Mouse (Mus musculus): ENCODE results near the gene Tnnc2. TPM values are rescaled to one million over a fixed set of nuclear protein-coding genes. Genes with fewer than 3 reads are reported as not detected.

The Tnnc2 gene
- 124 TPM in 1 of 2 replicates, not detected in the other for polyA plus RNA-seq (2012; rRNA removed)

- Histone ChIP-seq H3K27ac (ENCODE audit: insufficient read depth, low read depth, low read length) (no peak within 1 kb of the TSS), H3K36me3 (ENCODE audit: control insufficient read depth, insufficient read depth, low read length) (no peaks in the 10 kb centered on the region), H3K27me3 (replicated peaks; ENCODE audit: control insufficient read depth, insufficient read depth, low read length) (no peaks in the 10 kb centered on the region), H3K4me3 (ENCODE audit: insufficient read depth, low read depth, low read length) (no peak within 1 kb of the TSS), H3K4me1 (ENCODE audit: control insufficient read depth, insufficient read depth, low read length) (peaks cover 3% of the 10 kb centered on the region; the same call in 1 of the 2 replicates)
- no peak for TF ChIP-seq CTCF (conservative IDR thresholded peaks at IDR 0.05; ENCODE audit: insufficient read depth, insufficient read length, low read depth, low read length)
- TF ChIP-seq POLR2A (IDR thresholded peaks at IDR 0.05; ENCODE audit: low read depth, low read length): no peak
- no peak for DNase-seq
- 72% methylated on average over 8 of the region's 8 CpGs for WGBS
Measured at GRCm38 (mm10) chr2:164779481-164780086, at the start of gene Tnnc2. Gene Tnnc2, minus strand, starts transcription at chr2:164779967.

- no peak for DNase-seq
- Histone ChIP-seq H3K27ac (ENCODE audit: insufficient read depth, low read depth, low read length) (no peak overlapping the region), H3K4me3 (ENCODE audit: insufficient read depth, low read depth, low read length) (no peak overlapping the region), H3K36me3 (ENCODE audit: control insufficient read depth, insufficient read depth, low read length) (peaks cover 3% of the 10 kb centered on the region; the same call in 1 of the 2 replicates), H3K27me3 (replicated peaks; ENCODE audit: control insufficient read depth, insufficient read depth, low read length) (no peaks in the 10 kb centered on the region), H3K4me1 (ENCODE audit: control insufficient read depth, insufficient read depth, low read length) (no peaks in the 10 kb centered on the region)
- 98% methylated on average over 1 of the region's 1 CpGs for WGBS
- TF ChIP-seq CTCF (conservative IDR thresholded peaks at IDR 0.05; ENCODE audit: insufficient read depth, insufficient read length, low read depth, low read length): no peak
- no peak for TF ChIP-seq POLR2A (IDR thresholded peaks at IDR 0.05; ENCODE audit: low read depth, low read length)
Measured at GRCm38 (mm10) chr2:164829090-164829489, 49.3 kb upstream of the Tnnc2 start.

- no peak within 1 kb of the TSS for H3K4me3 ChIP-seq (ENCODE audit: insufficient read depth, low read depth, low read length)
- no peak within 1 kb of the TSS for H3K27ac ChIP-seq (ENCODE audit: insufficient read depth, low read depth, low read length)
- WGBS: 92% methylated on average over 6 of the region's 6 CpGs
- no peaks in the 10 kb centered on the region; the same call in 1 of the 2 replicates for H3K4me1 ChIP-seq (ENCODE audit: control insufficient read depth, insufficient read depth, low read length)
- peaks cover 3% of the 10 kb centered on the region; the same call in 1 of the 2 replicates for H3K36me3 ChIP-seq (ENCODE audit: control insufficient read depth, insufficient read depth, low read length)
- H3K27me3 ChIP-seq (replicated peaks; ENCODE audit: control insufficient read depth, insufficient read depth, low read length): no peaks in the 10 kb centered on the region
- DNase-seq: no peak
- TF ChIP-seq POLR2A (IDR thresholded peaks at IDR 0.05; ENCODE audit: low read depth, low read length) (no peak), CTCF (conservative IDR thresholded peaks at IDR 0.05; ENCODE audit: insufficient read depth, insufficient read length, low read depth, low read length) (no peak)
Measured at GRCm38 (mm10) chr2:164828437-164828836, 48.7 kb upstream of the Tnnc2 start, which contains the start of gene Spata25. Gene Spata25, minus strand, starts transcription at chr2:164828537.

- Histone ChIP-seq H3K36me3 (ENCODE audit: control insufficient read depth, insufficient read depth, low read length) (peaks cover 3% of the 10 kb centered on the region; the same call in 1 of the 2 replicates), H3K27me3 (replicated peaks; ENCODE audit: control insufficient read depth, insufficient read depth, low read length) (no peaks in the 10 kb centered on the region), H3K4me1 (ENCODE audit: control insufficient read depth, insufficient read depth, low read length) (no peaks in the 10 kb centered on the region; the same call in 1 of the 2 replicates), H3K27ac (ENCODE audit: insufficient read depth, low read depth, low read length) (no peak overlapping the region), H3K4me3 (ENCODE audit: insufficient read depth, low read depth, low read length) (no peak overlapping the region)
- TF ChIP-seq POLR2A (IDR thresholded peaks at IDR 0.05; ENCODE audit: low read depth, low read length) (no peak), CTCF (conservative IDR thresholded peaks at IDR 0.05; ENCODE audit: insufficient read depth, insufficient read length, low read depth, low read length) (no peak)
- no peak for DNase-seq
- 83% methylated on average over 16 of the region's 16 CpGs for WGBS
Measured at GRCm38 (mm10) chr2:164827146-164827850, 47.5 kb upstream of the Tnnc2 start.

GRCm38 (mm10) chr2:164825521-164825920 lies 45.8 kb upstream of the Tnnc2 start:
- TF ChIP-seq CTCF (conservative IDR thresholded peaks at IDR 0.05; ENCODE audit: insufficient read depth, insufficient read length, low read depth, low read length) (no peak), POLR2A (IDR thresholded peaks at IDR 0.05; ENCODE audit: low read depth, low read length) (no peak)
- H3K36me3 ChIP-seq (ENCODE audit: control insufficient read depth, insufficient read depth, low read length): peaks cover 3% of the 10 kb centered on the region; the same call in 1 of the 2 replicates
- WGBS: 97% methylated on average over 17 of the region's 17 CpGs

GRCm38 (mm10) chr2:164823969-164824368 lies 44.2 kb upstream of the Tnnc2 start:
- TF ChIP-seq CTCF (conservative IDR thresholded peaks at IDR 0.05; ENCODE audit: insufficient read depth, insufficient read length, low read depth, low read length) (no peak), POLR2A (IDR thresholded peaks at IDR 0.05; ENCODE audit: low read depth, low read length) (no peak)
- WGBS: 87% methylated on average over 4 of the region's 4 CpGs
- Histone ChIP-seq H3K27me3 (replicated peaks; ENCODE audit: control insufficient read depth, insufficient read depth, low read length) (no peaks in the 10 kb centered on the region), H3K4me1 (ENCODE audit: control insufficient read depth, insufficient read depth, low read length) (no peaks in the 10 kb centered on the region; the same call in 1 of the 2 replicates), H3K36me3 (ENCODE audit: control insufficient read depth, insufficient read depth, low read length) (peaks cover 3% of the 10 kb centered on the region; the same call in 1 of the 2 replicates), H3K4me3 (ENCODE audit: insufficient read depth, low read depth, low read length) (no peak overlapping the region), H3K27ac (ENCODE audit: insufficient read depth, low read depth, low read length) (no peak overlapping the region)
- no peak for DNase-seq

More at GRCm38 (mm10) chr2:164825521-164825920, 45.8 kb upstream of the Tnnc2 start:
- Histone ChIP-seq H3K27ac (ENCODE audit: insufficient read depth, low read depth, low read length) (no peak overlapping the region), H3K4me3 (ENCODE audit: insufficient read depth, low read depth, low read length) (no peak overlapping the region), H3K27me3 (replicated peaks; ENCODE audit: control insufficient read depth, insufficient read depth, low read length) (no peaks in the 10 kb centered on the region), H3K4me1 (ENCODE audit: control insufficient read depth, insufficient read depth, low read length) (no peaks in the 10 kb centered on the region; the same call in 1 of the 2 replicates)
- DNase-seq: no peak

- peak overlapping the region; percentile 33; the same call in 1 of the 2 replicates for H3K27ac ChIP-seq (ENCODE audit: insufficient read depth, low read depth, low read length)
- peaks cover 3% of the 10 kb centered on the region; the same call in 1 of the 2 replicates for H3K36me3 ChIP-seq (ENCODE audit: control insufficient read depth, insufficient read depth, low read length)
- DNase-seq: peak; percentile 51
- 0% methylated on average over 10 of the region's 10 CpGs for WGBS
- H3K4me1 ChIP-seq (ENCODE audit: control insufficient read depth, insufficient read depth, low read length): no peaks in the 10 kb centered on the region; the same call in 1 of the 2 replicates
- peak overlapping the region; percentile 70 for H3K4me3 ChIP-seq (ENCODE audit: insufficient read depth, low read depth, low read length)
- no peak for TF ChIP-seq CTCF (conservative IDR thresholded peaks at IDR 0.05; ENCODE audit: insufficient read depth, insufficient read length, low read depth, low read length)
- no peak for TF ChIP-seq POLR2A (IDR thresholded peaks at IDR 0.05; ENCODE audit: low read depth, low read length)
- H3K27me3 ChIP-seq (replicated peaks; ENCODE audit: control insufficient read depth, insufficient read depth, low read length): no peaks in the 10 kb centered on the region
Measured at GRCm38 (mm10) chr2:164823181-164823585, 43.4 kb upstream of the Tnnc2 start.

Measured in kidney, adult 2 months (tissue).